Mouse (Mus musculus) liver, embryonic 14.5 days (tissue): ENCODE data around the gene Hoxd4.

Source experiments
- CTCF ChIP-seq: IDR thresholded peaks from 2 replicates; pipeline ENCODE4 v1.5.1; 2016; ENCODE audit warnings: antibody characterized with exemption, low read depth, control low read depth
- EP300 ChIP-seq: IDR thresholded peaks from 2 replicates; pipeline ENCODE4 v1.6.1; 2016; ENCODE audit warnings: antibody characterized with exemption, low read depth

GRCm38 (mm10) chr2:74721882-74722281 is 10.2 kb downstream of the Hoxd4 start:
- TF ChIP-seq EP300: no peak
- TF ChIP-seq CTCF: no peak
